Mouse (Mus musculus): ENCODE measurements around the gene Dmrt1.
"Not testable (repeated sequence)": the region's sequence is repeated elsewhere in the genome, so short reads cannot be mapped to it uniquely, and the experiment has no call there.

Dmrt1 gene

DNA sequence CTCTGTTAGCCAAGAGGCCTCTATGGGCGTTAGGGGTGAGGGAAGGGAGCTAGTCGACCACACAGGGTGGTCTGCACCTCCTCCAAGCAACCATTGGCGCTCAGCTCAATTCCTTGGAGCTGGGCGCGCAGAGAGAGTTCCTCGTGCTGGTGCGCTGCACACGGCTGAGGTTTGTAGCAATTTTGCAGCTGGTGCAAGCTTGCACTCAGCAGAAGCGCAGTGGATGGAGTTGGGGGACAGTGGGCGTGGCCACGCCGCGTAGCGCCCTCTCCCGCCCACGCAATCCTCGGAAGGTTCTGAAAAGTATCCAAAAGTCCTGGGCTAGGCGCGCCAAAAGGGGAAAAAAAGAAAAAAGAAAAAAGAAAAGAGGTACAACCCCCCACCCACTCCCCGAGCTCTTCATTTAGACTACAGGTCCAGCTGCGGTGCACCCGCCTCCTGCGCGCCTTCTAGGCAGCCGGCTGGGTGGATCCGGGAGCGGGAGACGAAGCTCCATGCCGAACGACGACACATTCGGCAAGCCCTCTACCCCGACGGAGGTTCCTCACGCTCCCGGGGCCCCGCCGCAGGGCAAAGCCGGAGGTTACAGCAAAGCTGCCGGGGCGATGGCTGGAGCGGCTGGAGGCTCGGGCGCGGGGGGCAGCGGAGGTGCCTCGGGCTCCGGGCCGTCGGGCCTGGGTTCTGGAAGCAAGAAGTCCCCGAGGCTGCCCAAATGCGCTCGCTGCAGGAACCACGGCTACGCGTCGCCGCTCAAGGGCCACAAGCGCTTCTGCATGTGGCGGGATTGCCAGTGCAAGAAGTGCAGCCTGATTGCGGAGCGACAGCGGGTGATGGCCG lies at the start of gene Dmrt1:
Gene Dmrt1 (plus strand): TSS at position 259 of the 837 bp plus-strand sequence.
- peak; percentile 59 for DNase-seq (ENCODE audit: extremely low spot score)

DNA sequence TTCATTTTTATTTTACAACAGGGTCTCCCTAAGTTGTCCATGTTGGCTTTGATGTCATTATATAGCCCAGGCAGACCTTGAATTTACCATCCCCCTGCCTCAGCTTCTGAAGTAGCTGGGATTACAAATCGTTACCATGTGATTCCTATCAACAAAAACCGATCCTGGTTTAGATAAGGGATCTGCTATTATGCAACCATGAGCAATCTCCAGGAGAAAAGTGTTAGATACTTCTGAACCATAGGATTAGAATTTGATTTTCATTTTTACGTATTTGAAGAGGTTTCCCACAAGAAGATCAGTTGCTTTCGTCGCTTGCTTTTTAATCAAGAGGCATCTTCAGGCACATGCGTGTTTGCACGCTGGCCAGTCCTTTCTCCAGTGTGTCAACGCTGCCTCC lies 44.7 kb upstream of the Dmrt1 start:
- DNase-seq (ENCODE audit: extremely low spot score), result no peak

DNA sequence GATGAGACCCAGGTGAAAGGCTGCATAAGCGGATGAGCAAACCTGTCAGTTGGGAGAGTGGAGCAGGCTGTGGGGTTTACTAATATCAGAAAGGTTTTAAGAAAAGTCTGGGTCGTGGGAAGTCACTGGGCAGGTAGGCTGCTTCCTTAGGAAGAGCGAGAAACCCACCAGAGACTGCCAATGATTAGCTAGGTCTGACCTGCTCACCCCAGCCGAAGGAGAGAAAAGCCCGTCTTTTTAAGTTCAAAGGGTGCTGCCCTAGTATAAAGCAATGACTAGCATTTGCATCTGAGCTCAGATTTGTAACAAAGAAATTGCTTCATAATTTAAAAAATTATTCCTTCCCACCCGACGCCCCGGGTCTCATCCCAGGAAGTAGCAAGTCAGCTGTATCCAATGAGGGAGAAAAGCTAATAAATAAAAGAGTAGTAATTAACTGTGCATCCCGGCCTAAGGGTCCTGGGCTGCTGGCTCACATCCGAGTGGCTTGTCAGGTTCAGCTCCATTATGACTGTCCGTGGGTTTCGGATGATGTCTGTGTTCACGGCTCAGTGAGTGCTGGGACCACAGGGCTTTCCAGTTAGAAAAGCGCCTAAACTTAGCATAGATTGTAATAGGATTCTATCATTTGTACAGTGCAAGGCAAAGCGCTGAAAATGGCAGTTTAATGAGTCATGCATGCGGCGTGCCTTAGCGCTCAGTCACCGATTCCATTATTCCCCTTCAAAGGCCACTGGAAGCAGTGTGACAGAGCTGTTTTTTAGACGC lies 43.7 kb upstream of the Dmrt1 start:
- no peak for DNase-seq (ENCODE audit: extremely low spot score)

DNA sequence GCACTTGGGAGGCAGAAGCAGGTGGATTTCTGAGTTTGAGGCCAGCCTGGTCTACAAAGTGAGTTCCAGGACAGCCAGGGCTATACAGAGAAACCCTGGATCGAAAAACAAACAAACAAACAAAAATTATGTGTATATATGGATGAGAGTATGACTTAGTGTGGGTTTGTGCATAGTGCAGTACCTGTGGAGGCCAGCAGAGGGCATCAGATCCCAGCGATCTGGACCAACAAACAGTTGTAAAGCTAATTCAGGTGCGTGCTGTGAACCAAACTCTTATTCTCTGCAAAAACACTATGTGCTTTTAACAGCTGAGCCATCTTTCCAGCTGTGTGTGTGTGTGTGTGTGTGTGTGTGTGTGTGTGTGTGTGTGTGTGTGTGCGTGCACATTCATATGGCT lies 29.6 kb upstream of the Dmrt1 start:
- DNase-seq (ENCODE audit: extremely low spot score), result not testable (repeated sequence)

DNA sequence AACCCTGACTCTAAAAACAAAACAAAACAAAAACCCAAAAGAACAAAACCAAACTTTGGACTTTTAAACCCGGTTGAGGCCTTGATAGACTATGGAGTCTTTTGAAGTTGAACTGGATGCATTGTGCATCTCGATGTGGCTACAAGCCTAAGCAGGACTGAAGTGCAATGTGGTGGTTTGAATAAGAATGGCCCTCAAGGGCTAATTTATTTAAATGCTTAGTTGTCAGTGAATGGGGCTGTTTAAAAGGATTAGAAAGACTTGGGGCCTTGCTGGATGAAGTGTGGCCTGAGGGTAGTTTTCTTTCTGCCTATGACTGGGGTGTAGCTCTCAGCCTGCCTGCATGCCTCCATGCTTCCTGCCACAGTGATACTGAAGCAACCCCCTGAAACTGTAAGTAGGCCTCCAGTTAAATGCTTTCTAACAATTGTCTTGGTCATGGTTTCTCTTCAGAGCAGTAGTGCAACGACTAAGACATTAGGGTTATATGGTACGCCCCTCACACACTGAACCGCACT lies 26.2 kb upstream of the Dmrt1 start:
- DNase-seq (ENCODE audit: extremely low spot score), result no peak

DNA sequence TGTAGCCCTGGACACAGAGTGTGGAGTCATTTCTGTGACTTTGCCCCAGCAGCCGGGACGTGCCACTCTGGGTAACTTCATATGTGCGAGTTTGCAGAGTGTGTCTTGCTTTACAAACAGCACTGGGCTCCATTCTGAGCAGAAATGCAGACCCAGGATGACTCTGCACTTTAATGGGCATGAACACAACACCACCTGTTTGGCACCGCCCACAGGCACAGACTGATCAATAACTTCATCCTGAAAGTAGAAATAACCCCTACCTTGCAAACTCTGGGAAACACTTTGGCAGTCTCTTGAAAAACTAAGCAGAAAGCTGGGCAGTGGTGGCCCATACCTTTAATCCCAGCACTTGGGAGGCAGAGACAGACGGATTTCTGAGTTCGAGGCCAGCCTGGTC lies 24.6 kb upstream of the Dmrt1 start:
- DNase-seq (ENCODE audit: extremely low spot score), result no peak

DNA sequence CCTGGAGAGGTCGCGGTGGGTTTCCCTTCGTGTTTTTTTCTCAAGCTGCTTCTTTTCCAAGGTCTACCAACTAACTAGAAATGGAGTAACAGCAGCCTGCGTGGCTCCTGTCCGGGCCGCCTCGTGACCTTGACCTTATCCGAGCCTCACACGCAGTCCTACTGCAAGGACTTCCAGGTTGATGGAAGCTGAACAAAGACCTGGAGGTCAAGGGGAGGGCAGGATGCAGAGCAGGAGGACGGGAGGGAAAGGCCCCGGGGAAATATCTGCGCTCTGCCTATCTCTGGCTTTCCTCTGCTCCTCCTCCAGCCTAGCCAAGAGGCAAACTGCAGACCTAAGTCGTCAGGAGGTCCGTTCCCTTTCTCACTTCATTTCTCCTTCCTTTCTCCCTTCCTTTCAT lies 18.9 kb upstream of the Dmrt1 start:
- peak; percentile 25 for DNase-seq (ENCODE audit: extremely low spot score)

DNA sequence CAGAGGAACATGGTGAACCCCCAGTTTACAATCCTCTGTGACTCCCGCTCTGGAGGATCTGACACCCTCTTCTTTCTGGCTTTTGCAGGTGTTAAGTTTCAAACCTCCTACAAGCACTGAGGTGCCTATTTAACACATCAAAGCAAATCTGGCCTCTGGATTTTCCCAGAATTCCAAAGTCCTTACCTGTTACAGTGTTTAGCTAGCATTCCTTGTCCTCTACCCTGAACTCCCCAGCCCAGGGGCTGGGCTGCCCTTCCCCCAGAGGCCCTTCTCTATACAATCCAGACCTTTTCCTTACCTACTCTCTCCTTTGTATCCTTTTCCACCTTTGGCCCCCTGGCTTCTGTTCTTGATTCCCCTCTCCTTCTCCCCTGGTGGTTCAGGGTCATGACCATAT lies 18.1 kb upstream of the Dmrt1 start:
- DNase-seq (ENCODE audit: extremely low spot score), result no peak

DNA sequence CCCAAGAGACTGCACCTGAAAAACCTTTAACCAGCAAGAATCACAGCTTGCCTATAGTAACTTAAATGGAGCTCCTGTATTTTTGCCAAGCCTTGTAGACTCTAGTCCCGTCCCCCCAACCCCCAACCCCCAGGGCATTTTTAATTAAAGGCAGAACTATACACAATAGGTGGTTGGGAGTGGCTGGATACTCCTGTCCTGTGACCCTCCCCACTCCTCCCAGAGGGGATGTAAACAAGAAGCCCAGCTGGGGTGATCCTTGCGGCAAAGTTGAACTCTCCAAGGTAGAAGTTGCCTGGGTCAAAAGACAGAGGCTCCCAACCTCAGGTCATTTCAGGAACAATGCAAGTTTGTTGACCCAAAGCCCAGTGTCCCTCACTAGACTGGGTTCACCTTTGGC lies 16.9 kb upstream of the Dmrt1 start:
- no peak for DNase-seq (ENCODE audit: extremely low spot score)

DNA sequence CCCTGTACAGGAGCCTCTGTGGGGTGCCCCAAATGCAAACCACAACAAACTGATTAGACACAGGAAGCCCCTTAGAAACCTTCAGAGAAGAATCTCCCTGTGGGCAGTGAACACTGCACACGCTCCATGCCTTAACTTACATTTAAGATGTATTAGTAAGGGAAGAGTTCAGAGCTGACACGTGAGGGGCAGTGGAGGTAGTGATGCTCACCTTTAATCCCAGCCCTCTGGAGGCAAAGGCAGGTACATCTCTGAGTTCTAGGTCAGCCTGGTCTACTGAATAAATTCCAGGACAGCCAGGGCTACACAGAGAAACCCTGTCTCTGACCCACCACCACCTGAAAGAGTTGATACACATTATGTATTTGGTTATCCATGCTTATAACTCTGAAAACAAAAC lies 15.9 kb upstream of the Dmrt1 start:
- DNase-seq (ENCODE audit: extremely low spot score), result no peak

DNA sequence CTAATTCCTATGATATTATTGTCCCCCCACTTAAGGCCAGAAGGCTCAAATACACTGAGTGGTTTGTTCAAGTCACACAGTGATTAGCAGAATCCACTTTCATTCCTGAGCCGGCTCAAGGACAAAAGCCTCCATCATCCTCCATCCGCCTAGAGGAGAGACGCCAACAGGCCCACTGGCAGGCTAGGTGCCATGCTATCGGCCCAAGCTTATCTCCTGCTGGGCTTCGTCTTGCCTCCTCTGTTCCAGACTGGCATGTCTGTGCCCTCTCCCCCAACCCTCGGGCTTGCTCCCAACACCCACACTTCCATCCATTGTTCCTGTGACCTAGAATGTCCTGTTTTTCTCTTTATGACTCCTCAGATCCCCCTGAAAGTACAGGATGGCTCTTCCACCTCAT lies 8.0 kb upstream of the Dmrt1 start:
- no peak for DNase-seq (ENCODE audit: extremely low spot score)

DNA sequence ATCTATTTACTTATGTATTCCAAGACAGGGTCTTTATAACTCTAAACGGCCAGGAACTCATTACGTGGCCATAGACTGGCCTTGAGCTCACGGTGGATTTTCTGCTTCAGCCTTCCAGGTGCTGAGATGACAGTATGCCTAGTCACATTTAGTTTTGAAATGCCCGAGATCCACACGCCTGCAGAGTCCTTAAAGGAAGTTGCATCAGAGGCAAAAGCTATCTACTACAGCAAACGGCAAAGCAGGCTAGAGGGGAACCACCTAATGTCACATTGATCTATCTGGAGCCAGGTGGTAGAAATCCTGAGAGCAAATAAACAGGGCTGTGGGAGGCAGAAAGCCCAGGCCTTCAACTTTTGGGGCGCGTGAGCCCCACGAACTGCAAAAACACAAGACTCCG lies 540 bp upstream of the Dmrt1 start:
- no peak for DNase-seq (ENCODE audit: extremely low spot score)

DNA sequence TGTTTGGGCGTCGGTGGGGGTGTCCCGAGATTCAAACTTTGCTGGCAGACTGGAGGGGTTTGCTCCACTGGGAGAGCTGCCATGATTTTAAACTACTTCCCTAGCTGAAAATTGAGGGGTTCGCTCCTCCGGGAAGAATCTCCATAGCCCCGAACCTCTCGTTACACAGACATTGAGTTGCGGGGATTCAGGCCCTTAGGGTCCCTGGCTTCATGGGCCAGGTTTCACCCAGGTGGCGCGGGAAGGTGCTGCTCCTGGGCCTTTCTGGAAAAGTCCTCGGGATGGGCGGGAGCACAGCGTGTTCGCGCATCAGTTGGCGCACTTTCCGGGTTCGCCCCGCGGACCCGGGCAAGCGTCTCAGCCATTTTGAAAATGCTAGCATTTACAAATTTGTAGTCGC lies 1.2 kb downstream of the Dmrt1 start:
- DNase-seq (ENCODE audit: extremely low spot score), result peak; percentile 31

DNA sequence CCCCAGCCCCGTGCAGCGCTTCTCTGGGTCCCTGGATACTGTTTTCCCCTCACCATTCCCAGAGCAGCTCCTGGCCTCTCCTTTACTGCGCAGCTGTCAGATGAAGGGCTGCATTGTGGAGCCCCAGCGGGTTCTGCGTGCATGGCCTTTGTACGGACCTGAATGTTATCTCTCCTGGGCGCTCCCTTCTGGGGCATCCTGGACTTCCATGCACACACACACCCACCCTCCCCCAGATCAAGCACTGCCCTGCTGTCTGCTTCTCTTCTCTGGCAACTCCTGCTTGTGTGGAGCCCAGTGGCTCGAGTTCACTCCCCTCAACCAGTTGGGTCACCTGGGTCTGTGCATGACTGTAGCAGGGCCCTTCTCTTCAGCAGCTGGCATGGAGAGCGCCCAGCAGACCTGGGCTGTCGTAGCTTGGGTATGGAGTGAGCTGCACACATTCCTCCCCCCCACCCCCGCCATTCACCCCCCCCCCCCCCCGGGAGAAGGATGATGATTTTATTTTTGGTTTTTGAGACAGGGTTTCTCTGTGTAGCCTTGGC lies 9.6 kb downstream of the Dmrt1 start:
- DNase-seq (ENCODE audit: extremely low spot score), result no peak

DNA sequence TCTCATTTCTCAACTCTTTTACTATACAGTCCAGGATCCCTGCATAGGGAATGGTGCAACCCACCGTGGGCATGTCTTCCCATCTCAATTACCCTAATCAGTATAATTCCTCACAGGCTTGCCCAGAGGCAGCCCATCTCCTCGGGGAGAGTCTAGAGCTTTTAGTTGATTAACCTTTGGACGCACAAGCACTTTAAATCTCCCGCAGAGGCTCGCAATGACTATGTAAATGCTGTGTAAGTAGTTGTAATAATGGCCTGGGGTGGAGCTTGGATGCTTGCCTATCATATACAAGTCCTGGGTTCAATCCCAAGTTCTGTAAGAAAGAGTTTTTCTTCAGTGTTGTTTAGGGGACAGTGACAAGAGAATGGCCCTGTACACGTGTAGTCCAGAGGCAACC lies 18.7 kb downstream of the Dmrt1 start:
- DNase-seq (ENCODE audit: extremely low spot score), result no peak

DNA sequence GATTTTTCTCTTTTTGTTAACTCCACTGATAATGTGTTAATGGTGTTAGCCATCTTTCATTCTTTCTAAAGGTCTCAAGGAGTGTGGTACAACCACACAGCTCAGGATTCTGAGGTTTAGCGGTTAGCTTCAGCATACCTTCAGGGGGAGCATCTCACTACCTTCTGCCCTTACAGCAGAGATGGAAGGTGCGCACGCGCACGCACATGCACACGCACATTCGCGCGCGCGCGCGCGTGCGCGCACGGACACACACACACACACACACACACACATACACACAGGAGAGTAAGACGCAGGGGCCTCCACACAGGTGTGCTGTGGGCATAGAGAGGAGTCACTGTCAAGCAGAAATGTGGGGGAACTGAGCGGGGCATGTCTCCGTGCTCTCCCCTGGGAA lies 20.3 kb downstream of the Dmrt1 start:
- DNase-seq (ENCODE audit: extremely low spot score), result no peak

DNA sequence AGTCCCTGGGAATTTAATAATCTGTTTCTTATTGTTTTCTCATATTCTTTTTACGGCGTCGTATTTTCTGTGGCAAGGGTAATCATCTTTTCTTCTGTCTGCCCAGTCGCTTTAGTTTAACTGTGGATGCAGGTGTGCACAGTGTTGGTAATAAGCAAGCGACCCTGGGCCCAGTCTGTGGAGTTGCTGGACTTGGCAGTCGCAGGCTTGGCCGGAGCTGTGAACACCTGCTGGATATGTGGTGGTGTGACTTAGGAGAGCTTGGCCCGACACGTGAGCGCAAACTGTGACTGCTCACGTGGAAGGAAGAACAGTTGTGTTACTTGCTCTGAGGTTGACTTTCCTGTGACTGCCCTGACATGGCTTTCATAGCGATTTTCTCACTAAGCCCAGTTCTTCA lies 24.3 kb downstream of the Dmrt1 start:
- no peak for DNase-seq (ENCODE audit: extremely low spot score)

DNA sequence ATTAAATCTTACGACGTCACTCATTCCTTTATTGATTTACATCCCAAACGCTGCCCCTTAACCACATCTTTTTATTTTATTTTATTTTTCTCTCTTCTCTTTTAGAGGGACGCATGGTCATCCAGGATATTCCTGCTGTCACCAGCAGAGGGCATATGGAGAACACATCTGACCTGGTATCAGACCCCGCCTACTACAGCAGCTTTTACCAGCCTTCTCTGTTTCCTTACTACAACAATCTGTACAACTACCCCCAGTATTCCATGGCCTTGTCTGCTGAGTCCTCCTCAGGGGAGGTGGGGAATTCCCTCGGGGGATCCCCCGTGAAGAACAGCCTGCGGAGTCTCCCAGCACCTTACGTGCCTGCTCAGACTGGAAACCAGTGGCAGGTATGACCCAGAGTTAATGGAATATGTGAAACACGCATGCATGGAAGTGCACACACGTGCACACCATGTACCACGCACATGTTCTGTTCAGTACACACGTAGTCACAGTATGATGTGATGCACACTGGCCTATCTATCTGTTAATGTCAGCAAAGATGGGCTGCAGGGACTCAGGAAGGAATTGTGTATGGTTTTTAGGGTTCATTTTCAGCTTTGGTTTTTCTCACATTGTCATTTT lies 40.4 kb downstream of the Dmrt1 start:
- DNase-seq (ENCODE audit: extremely low spot score), result peak; percentile 59

DNA sequence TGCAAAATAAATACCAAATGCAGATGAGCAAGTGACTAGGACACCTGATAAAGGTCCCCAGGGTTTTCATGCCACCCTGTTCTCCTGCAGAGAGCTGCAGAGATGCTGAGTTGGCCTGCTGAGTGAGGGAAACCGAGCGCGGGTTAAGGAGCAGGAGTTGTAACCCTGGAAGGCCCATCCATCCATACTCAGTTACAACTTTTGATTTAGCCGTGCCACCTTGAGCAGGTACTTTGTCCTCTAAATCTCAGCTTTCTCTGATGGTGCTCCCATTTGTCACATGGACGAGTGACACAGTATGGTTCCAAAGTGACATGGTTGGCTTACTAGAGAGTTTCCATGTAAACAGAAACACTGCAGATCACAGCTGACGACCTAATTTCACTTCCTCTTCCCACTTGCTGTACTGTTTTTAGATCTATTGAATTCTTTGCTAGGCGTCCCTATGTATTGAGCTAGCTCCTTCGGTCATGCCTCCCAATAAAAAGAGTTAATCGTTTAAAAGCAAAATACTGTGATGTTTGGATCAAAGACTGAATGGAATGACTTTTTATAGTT lies 41.7 kb downstream of the Dmrt1 start:
- DNase-seq (ENCODE audit: extremely low spot score), result no peak

DNA sequence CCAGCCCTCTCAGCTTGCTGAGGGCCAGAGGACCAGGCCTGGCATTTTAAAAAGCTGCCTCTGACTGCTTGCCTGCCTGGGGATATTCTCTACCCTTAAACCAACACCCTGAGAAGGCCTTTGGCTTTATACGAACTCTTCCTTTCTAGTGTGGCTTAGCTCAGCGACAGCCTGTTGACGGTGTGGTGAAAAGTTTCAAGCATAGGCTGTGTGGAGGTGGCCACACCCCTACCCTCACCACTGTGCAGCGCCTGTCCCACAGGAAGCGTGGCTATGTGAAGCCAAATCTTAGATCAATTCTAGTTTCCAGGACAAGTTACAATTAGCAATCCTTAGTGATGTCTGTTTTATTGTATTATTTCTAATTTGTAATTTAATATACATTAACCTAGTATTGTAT lies 44.9 kb downstream of the Dmrt1 start:
- no peak for DNase-seq (ENCODE audit: extremely low spot score)

DNA sequence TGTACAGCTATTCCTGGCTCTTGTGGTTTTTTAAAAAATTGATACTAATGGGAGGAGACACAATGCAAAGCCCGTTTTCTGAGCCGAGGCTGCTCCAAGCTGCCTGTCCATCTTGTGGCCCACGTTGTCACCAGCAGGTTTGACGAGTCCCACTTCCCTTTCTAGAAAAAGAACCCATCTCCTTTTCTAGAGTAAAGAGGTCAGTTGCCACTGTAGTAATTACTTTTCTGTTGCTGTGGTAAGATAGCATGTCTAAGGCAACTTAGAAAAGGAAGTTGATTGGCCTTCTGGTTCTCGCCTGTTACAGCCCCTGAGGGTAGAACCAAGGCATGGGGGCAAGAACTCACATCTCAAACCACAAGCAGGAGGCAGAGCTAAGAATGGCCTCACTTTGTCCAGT lies 45.6 kb downstream of the Dmrt1 start:
- no peak for DNase-seq (ENCODE audit: extremely low spot score)

DNA sequence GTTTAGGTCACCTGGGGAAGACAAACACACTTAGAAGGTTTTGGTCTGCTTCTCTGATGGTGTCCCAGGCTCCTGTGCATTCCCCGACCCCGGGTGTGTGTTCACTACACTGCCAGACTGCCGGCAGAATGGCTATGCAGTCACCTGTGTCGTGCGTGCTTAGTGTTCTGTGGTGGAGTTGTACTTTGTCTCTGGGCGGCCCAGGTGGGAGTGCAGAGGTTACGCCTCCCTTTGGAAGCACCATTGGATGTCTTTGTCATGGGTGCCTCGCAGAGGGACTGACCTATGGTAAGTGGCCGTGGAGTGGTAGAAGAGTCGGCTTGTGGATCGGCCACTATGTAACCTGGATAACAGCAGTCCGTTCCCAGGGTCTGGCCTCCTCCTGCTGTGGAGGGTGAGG lies 59.0 kb downstream of the Dmrt1 start:
- DNase-seq (ENCODE audit: extremely low spot score), result no peak

All from embryo, embryonic 9.5 days (tissue).